Mouse (Mus musculus): ENCODE measurements around the gene Hdac4. TPM values are rescaled to one million over a fixed set of nuclear protein-coding genes. Genes with fewer than 3 reads are reported as not detected.
A peak's percentile ranks its signal among the peaks of the same experiment; 100 is the strongest.

The Hdac4 gene
- polyA plus RNA-seq, 1 experiment from 2014 or later: 15.0 TPM

- 56% methylated on average over 2 of the region's 2 CpGs for WGBS
- H3K27me3 ChIP-seq (replicated peaks; ENCODE audit: control insufficient read depth, insufficient read depth, low read length): no peaks in the 10 kb centered on the region
- H3K4me3 ChIP-seq (ENCODE audit: low read depth, low read length): no peak overlapping the region
- H3K27ac ChIP-seq (ENCODE audit: low read depth): no peak overlapping the region
- no peaks in the 10 kb centered on the region for H3K9me3 ChIP-seq (ENCODE audit: control insufficient read depth, low read length)
- H3K4me1 ChIP-seq (replicated peaks; ENCODE audit: control insufficient read depth, insufficient read depth, low read length): peaks cover 13% of the 10 kb centered on the region
- no peak overlapping the region for H3K4me2 ChIP-seq (ENCODE audit: low read length)
- no peak for ATAC-seq (replicated peaks; ENCODE audit: low FRiP score, low TSS enrichment, low read depth)
- DNase-seq (ENCODE audit: low spot score): no peak
- no peaks in the 10 kb centered on the region for H3K36me3 ChIP-seq (ENCODE audit: control insufficient read depth, insufficient read depth, low read length)
- H3K9ac ChIP-seq (ENCODE audit: low read length): no peak overlapping the region
Measured at GRCm38 (mm10) chr1:92087821-92088220, 107.7 kb downstream of the Hdac4 start.

GRCm38 (mm10) chr1:92087343-92087742, 108.2 kb downstream of the Hdac4 start:
- Histone ChIP-seq H3K27me3 (replicated peaks; ENCODE audit: control insufficient read depth, insufficient read depth, low read length) (no peaks in the 10 kb centered on the region), H3K9ac (ENCODE audit: low read length) (no peak overlapping the region), H3K36me3 (ENCODE audit: control insufficient read depth, insufficient read depth, low read length) (no peaks in the 10 kb centered on the region), H3K27ac (ENCODE audit: low read depth) (no peak overlapping the region), H3K4me2 (ENCODE audit: low read length) (no peak overlapping the region), H3K9me3 (ENCODE audit: control insufficient read depth, low read length) (no peaks in the 10 kb centered on the region), H3K4me1 (replicated peaks; ENCODE audit: control insufficient read depth, insufficient read depth, low read length) (peaks cover 13% of the 10 kb centered on the region), H3K4me3 (ENCODE audit: low read depth, low read length) (no peak overlapping the region)
- 82% methylated on average over 2 of the region's 2 CpGs for WGBS
- ATAC-seq (replicated peaks; ENCODE audit: low FRiP score, low TSS enrichment, low read depth) (no peak), DNase-seq (ENCODE audit: low spot score) (no peak)

DNA sequence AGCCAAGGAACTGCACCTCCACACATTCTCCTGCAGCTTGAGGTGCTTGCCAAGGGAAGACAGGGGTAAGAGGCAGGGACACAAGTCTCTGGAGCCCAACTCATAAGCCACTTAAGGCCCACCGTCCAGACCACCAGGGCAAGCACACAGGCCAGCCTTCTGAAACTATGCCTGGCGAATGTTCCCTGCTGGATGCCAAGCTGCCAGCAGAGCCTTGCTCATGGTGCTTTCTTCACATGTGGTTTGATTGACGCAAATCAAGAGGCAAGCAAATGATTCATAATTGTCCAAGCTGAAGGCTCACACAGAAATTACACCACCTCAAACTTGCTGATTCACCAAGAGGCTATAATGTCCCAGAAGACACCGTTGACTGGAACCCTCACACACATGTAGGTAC, 108.7 kb downstream of the Hdac4 start:
- no peak for ATAC-seq (replicated peaks; ENCODE audit: low FRiP score, low TSS enrichment, low read depth)
- H3K4me1 ChIP-seq (replicated peaks; ENCODE audit: control insufficient read depth, insufficient read depth, low read length): peaks cover 13% of the 10 kb centered on the region
- no peak for DNase-seq (ENCODE audit: low spot score)
- H3K4me2 ChIP-seq (ENCODE audit: low read length): no peak overlapping the region
- H3K9me3 ChIP-seq (ENCODE audit: control insufficient read depth, low read length): no peaks in the 10 kb centered on the region
- no peak overlapping the region for H3K27ac ChIP-seq (ENCODE audit: low read depth)
- no peak overlapping the region for H3K4me3 ChIP-seq (ENCODE audit: low read depth, low read length)
- 87% methylated on average over 4 of the region's 4 CpGs for WGBS
- H3K36me3 ChIP-seq (ENCODE audit: control insufficient read depth, insufficient read depth, low read length): no peaks in the 10 kb centered on the region
- no peak overlapping the region for H3K9ac ChIP-seq (ENCODE audit: low read length)
- no peaks in the 10 kb centered on the region for H3K27me3 ChIP-seq (replicated peaks; ENCODE audit: control insufficient read depth, insufficient read depth, low read length)

- Histone ChIP-seq H3K9ac (ENCODE audit: low read length) (no peak overlapping the region), H3K4me3 (ENCODE audit: low read depth, low read length) (no peak overlapping the region), H3K9me3 (ENCODE audit: control insufficient read depth, low read length) (no peaks in the 10 kb centered on the region), H3K27ac (ENCODE audit: low read depth) (no peak overlapping the region), H3K4me2 (ENCODE audit: low read length) (no peak overlapping the region), H3K36me3 (ENCODE audit: control insufficient read depth, insufficient read depth, low read length) (no peaks in the 10 kb centered on the region), H3K4me1 (replicated peaks; ENCODE audit: control insufficient read depth, insufficient read depth, low read length) (peaks cover 13% of the 10 kb centered on the region), H3K27me3 (replicated peaks; ENCODE audit: control insufficient read depth, insufficient read depth, low read length) (no peaks in the 10 kb centered on the region)
- DNase-seq (ENCODE audit: low spot score) (no peak), ATAC-seq (replicated peaks; ENCODE audit: low FRiP score, low TSS enrichment, low read depth) (no peak)
- WGBS: 64% methylated on average over 1 of the region's 1 CpGs
Measured at GRCm38 (mm10) chr1:92086277-92086813, 109.2 kb downstream of the Hdac4 start.

DNA sequence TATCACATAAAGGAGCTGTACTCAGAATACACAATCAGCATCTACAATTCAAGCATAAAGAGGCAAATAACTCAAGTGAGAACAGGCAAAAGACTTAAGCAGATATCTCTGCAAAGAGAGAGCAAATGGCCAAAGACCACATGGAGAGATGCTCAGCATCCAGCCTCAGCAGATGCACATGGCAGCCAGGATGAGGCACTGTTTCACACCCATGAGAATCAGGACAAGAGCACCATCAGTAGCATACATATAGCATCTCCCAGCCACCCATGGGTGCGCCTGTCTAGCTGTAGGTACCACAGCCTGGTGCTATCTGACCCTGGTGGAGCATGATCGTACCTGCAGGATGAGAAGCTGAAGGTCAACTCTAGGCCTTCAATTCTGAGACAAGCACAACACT, 110.8 kb downstream of the Hdac4 start:
- ATAC-seq (replicated peaks; ENCODE audit: low FRiP score, low TSS enrichment, low read depth): no peak
- no peaks in the 10 kb centered on the region for H3K36me3 ChIP-seq (ENCODE audit: control insufficient read depth, insufficient read depth, low read length)
- DNase-seq (ENCODE audit: low spot score): no peak
- no peaks in the 10 kb centered on the region for H3K27me3 ChIP-seq (replicated peaks; ENCODE audit: control insufficient read depth, insufficient read depth, low read length)
- H3K27ac ChIP-seq (ENCODE audit: low read depth): no peak overlapping the region
- H3K4me3 ChIP-seq (ENCODE audit: low read depth, low read length): no peak overlapping the region
- no peak overlapping the region for H3K9ac ChIP-seq (ENCODE audit: low read length)
- 93% methylated on average over 2 of the region's 2 CpGs for WGBS
- H3K9me3 ChIP-seq (ENCODE audit: control insufficient read depth, low read length): no peaks in the 10 kb centered on the region
- H3K4me1 ChIP-seq (replicated peaks; ENCODE audit: control insufficient read depth, insufficient read depth, low read length): peaks cover 13% of the 10 kb centered on the region
- no peak overlapping the region for H3K4me2 ChIP-seq (ENCODE audit: low read length)

DNA sequence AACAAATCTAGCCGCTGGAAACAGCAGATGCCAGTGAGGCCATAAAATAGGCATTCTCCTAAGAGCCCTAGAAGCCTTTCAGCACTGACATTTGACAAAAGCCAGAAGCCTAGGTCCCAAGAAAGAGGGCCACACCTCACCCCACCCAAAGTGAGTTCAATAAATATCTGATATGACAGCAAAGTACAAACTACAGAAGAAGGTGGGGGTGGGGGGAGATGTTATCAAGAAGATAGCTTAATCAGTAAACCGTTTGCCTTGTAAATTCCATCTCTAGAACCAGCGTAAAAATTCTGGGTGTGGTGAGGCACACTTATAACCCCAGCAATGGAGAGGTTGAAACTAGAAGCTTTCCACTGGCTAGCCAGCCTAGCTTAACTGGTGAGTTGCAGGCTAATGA, 111.5 kb downstream of the Hdac4 start:
- Histone ChIP-seq H3K4me2 (ENCODE audit: low read length) (no peak overlapping the region), H3K9me3 (ENCODE audit: control insufficient read depth, low read length) (no peaks in the 10 kb centered on the region), H3K27ac (ENCODE audit: low read depth) (no peak overlapping the region), H3K9ac (ENCODE audit: low read length) (no peak overlapping the region), H3K4me1 (replicated peaks; ENCODE audit: control insufficient read depth, insufficient read depth, low read length) (peaks cover 13% of the 10 kb centered on the region), H3K36me3 (ENCODE audit: control insufficient read depth, insufficient read depth, low read length) (no peaks in the 10 kb centered on the region), H3K4me3 (ENCODE audit: low read depth, low read length) (no peak overlapping the region), H3K27me3 (replicated peaks; ENCODE audit: control insufficient read depth, insufficient read depth, low read length) (no peaks in the 10 kb centered on the region)
- ATAC-seq (replicated peaks; ENCODE audit: low FRiP score, low TSS enrichment, low read depth) (peak; percentile 66), DNase-seq (ENCODE audit: low spot score) (no peak)
- 15% methylated on average over 3 of the region's 3 CpGs for WGBS

- Histone ChIP-seq H3K4me1 (replicated peaks; ENCODE audit: control insufficient read depth, insufficient read depth, low read length) (peaks cover 11% of the 10 kb centered on the region), H3K27ac (ENCODE audit: low read depth) (peak overlapping the region; percentile 9; the same call in 1 of the 2 replicates), H3K9me3 (ENCODE audit: control insufficient read depth, low read length) (no peaks in the 10 kb centered on the region), H3K9ac (ENCODE audit: low read length) (no peak overlapping the region), H3K36me3 (ENCODE audit: control insufficient read depth, insufficient read depth, low read length) (no peaks in the 10 kb centered on the region), H3K27me3 (replicated peaks; ENCODE audit: control insufficient read depth, insufficient read depth, low read length) (no peaks in the 10 kb centered on the region), H3K4me2 (ENCODE audit: low read length) (no peak overlapping the region), H3K4me3 (ENCODE audit: low read depth, low read length) (no peak overlapping the region)
- WGBS: 56% methylated on average over 6 of the region's 6 CpGs
- ATAC-seq (replicated peaks; ENCODE audit: low FRiP score, low TSS enrichment, low read depth): no peak
- DNase-seq (ENCODE audit: low spot score): no peak
Measured at GRCm38 (mm10) chr1:92082837-92083541, 112.5 kb downstream of the Hdac4 start.

DNA sequence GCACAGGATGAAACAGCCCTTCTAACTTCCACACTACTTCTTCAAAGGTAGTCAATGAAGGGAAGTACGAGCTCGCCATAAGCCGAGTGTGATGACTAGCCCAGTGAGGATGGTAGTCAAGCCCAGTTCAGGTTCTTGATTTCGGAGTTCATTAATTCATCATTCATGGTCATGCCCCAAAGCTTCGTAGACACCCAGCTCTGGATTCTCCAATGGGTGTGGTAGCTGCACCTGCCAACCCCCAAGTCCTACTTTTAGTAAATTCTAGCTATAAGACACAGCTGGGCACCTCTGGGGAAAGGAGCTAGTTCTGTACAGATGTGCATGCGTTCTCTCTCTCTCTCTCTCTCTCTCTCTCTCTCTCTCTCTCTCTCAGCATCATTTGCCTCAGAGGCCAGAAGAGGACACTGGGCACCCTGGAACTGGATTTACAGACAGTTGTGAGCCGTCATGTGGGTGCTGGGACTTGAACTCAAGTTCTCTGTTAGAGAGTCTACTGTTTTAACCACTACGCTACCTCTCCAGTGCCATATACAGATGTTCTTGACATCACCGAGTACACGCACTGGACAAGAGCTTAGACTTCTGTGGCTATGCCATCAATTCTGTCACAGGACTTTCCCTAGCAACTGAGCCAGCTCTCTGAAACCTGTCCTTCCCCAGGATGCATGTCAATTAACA, 113.2 kb downstream of the Hdac4 start:
- Histone ChIP-seq H3K4me2 (ENCODE audit: low read length) (no peak overlapping the region), H3K4me1 (replicated peaks; ENCODE audit: control insufficient read depth, insufficient read depth, low read length) (peaks cover 11% of the 10 kb centered on the region), H3K27ac (ENCODE audit: low read depth) (no peak overlapping the region), H3K9ac (ENCODE audit: low read length) (no peak overlapping the region), H3K27me3 (replicated peaks; ENCODE audit: control insufficient read depth, insufficient read depth, low read length) (no peaks in the 10 kb centered on the region), H3K4me3 (ENCODE audit: low read depth, low read length) (no peak overlapping the region), H3K9me3 (ENCODE audit: control insufficient read depth, low read length) (no peaks in the 10 kb centered on the region), H3K36me3 (ENCODE audit: control insufficient read depth, insufficient read depth, low read length) (no peaks in the 10 kb centered on the region)
- 89% methylated on average over 10 of the region's 10 CpGs for WGBS
- ATAC-seq (replicated peaks; ENCODE audit: low FRiP score, low TSS enrichment, low read depth) (no peak), DNase-seq (ENCODE audit: low spot score) (no peak)
